Mouse (Mus musculus) liver, adult 2 months (tissue): Measurements from ENCODE around the gene Wipi2. TPM values are rescaled to one million over a fixed set of nuclear protein-coding genes. Genes with fewer than 3 reads are reported as not detected.

ENCODE experiments used
- DNase-seq: peaks from one replicate; pipeline ENCODE4 v3.0.0-alpha.2; 2011; ENCODE audit warnings: low read depth, low spot score; ENCODE audit errors: extremely low read depth
- H3K27ac ChIP-seq: fragments of 200-500 bp; replicated peaks from 2 replicates; pipeline ENCODE4 v1.5.1; 2012; ENCODE audit warnings: low read depth, mild to moderate bottlenecking, control low read depth, inconsistent platforms, low read length; ENCODE audit not compliant: insufficient read depth
- H3K27me3 ChIP-seq: fragments of 200-500 bp; 2 replicates; pipeline ENCODE4 v1.6.1; 2012; ENCODE audit warnings: mild to moderate bottlenecking, moderate library complexity, low read length, inconsistent platforms; ENCODE audit not compliant: control insufficient read depth, insufficient read depth
- H3K36me3 ChIP-seq: fragments of 200-500 bp; 2 replicates; pipeline ENCODE4 v1.6.1; 2012; ENCODE audit warnings: low read length, inconsistent platforms; ENCODE audit not compliant: control insufficient read depth, insufficient read depth
- H3K4me1 ChIP-seq: fragments of 200-500 bp; 2 replicates; pipeline ENCODE4 v1.6.1; 2011; ENCODE audit warnings: low read length; ENCODE audit not compliant: control insufficient read depth, insufficient read depth
- H3K4me3 ChIP-seq: fragments of 200-500 bp; 2 replicates; pipeline ENCODE4 v1.5.1; 2011; ENCODE audit warnings: low read depth, mild to moderate bottlenecking, control low read depth, low read length, moderate library complexity; ENCODE audit not compliant: insufficient read depth
- H3K79me2 ChIP-seq: fragments of 200-500 bp; 2 replicates; pipeline ENCODE4 v1.6.1; 2012; ENCODE audit warnings: inconsistent platforms, mild to moderate bottlenecking, low read length, moderate library complexity; ENCODE audit not compliant: control insufficient read depth, insufficient read depth
- H3K9ac ChIP-seq: fragments of 200-500 bp; 2 replicates; pipeline ENCODE4 v1.6.1; 2012; ENCODE audit warnings: low read depth, mild to moderate bottlenecking, control low read depth, inconsistent platforms, low read length
- CTCF ChIP-seq: fragments of 200-500 bp; IDR thresholded peaks from 2 replicates; pipeline ENCODE4 v1.5.1; 2011; ENCODE audit warnings: low read depth, low read length, control low read depth
- POLR2A ChIP-seq: fragments of 200-500 bp; IDR thresholded peaks from 2 replicates; pipeline ENCODE4 v1.6.1; 2011; ENCODE audit warnings: low read length, control low read depth; ENCODE audit not compliant: insufficient read depth; ENCODE audit errors: extremely low read depth
- WGBS: fragments of 180-500 bp; shearing (Covaris S2); methylation state at CpG from one replicate; pipeline ENCODE4 v1.1.7; 2018; 5-methylcytosine and 5-hydroxymethylcytosine counted together
- polyA plus RNA-seq: library from polyadenylated mRNA; depleted of rRNA; stranded (reverse); fragments of >200 nt; gene quantifications from 2 replicates; pipeline ENCODE4 v1.2.3, GENCODE M21; 2012
- total RNA-seq: library from RNA; depleted of rRNA; stranded (reverse); fragments of >200 nt; gene quantifications from 2 replicates; pipeline ENCODE4 v1.2.3, GENCODE M21; 2014

Wipi2 gene
- total and polyA plus RNA-seq, 2 experiments: 39.2 to 43.9 TPM

DNA sequence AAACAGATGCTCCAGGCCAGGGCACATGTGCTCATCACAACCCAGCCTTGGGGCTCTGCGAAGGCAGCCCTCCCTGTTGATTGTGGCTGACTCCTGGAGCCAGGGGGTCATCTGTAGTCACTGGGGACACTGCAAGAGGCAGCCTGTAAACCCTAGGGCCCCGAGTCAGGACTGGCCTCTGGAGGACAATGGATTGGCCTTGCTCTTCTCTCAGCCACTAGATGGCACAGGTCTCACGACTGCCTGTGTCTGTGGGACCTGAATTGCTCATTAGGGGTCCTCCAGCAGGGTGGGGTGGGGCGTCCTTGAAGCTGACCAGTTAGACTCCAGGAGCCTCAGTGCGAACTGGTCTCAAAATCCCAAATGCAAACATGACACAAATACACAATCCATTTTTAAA, 45.6 kb downstream of the Wipi2 start:
- whole genome bisulfite sequencing: 28% methylated on average over 5 of the region's 5 CpGs
- peaks cover 2% of the 10 kb centered on the region; the same call in 1 of the 2 replicates for H3K4me1 ChIP-seq
- DNase-seq: no peak

DNA sequence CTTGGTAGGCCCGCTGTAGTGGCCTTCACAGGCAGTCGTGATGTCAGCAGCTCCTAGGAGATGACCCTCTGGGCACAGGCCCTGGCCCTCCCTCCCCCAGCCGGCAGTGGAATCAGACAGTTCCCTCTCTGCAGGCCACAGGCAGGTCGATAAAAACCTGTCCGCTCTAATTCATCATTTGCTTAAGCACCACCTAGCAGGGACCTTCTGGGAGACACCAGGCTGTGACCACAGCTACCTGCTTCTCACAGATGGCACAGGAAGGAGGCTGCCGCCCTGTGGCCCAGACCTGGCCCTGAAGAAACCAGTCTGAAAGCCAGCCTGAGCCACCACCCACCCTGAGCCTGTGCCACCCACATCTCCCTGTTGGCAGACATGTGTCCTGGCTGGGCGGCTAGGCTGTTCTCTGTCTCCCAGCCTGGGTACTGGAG, 50.7 kb downstream of the Wipi2 start:
- TF ChIP-seq POLR2A (no peak), CTCF (no peak)
- DNase-seq: peak; percentile 41
- Histone ChIP-seq H3K36me3 (no peaks in the 10 kb centered on the region), H3K4me1 (peaks cover 2% of the 10 kb centered on the region; the same call in 1 of the 2 replicates), H3K79me2 (no peaks in the 10 kb centered on the region), H3K27ac (no peak overlapping the region), H3K27me3 (no peaks in the 10 kb centered on the region), H3K4me3 (no peak overlapping the region), H3K9ac (no peak overlapping the region)
- 26% methylated on average over 7 of the region's 7 CpGs for WGBS

More for the DNA sequence above, 45.6 kb downstream of the Wipi2 start:
- Histone ChIP-seq H3K27ac (no peak overlapping the region), H3K27me3 (no peaks in the 10 kb centered on the region), H3K36me3 (peaks cover 3% of the 10 kb centered on the region; the same call in 1 of the 2 replicates), H3K4me3 (no peak overlapping the region), H3K79me2 (no peaks in the 10 kb centered on the region), H3K9ac (no peak overlapping the region)
- no peak for TF ChIP-seq POLR2A
- TF ChIP-seq CTCF: peak; percentile 49; the same call in 1 of the 2 replicates

DNA sequence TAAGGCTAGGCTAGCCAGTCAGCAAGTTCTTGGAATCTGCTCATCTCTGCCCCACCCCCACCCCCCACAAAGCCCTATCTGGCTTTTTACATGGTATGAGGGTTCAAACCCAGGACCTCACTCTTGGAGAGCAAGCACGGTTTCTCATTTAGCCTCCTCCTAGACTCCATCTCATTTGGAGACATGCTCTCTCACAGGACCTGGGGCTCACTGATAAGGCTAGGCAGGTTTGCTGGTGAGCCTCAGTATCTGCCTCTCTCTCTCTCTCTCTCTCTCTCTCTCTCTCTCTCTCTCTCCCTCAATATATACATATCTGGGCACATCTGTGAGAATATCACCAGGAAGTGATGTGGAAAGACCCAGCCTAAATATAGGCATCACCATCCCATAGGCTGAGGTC, 51.6 kb downstream of the Wipi2 start:
- Histone ChIP-seq H3K4me3 (no peak overlapping the region), H3K27ac (no peak overlapping the region), H3K27me3 (no peaks in the 10 kb centered on the region), H3K9ac (no peak overlapping the region), H3K4me1 (peaks cover 2% of the 10 kb centered on the region; the same call in 1 of the 2 replicates), H3K36me3 (no peaks in the 10 kb centered on the region), H3K79me2 (no peaks in the 10 kb centered on the region)
- DNase-seq: no peak
- no peak for TF ChIP-seq POLR2A
- no peak for TF ChIP-seq CTCF
- 93% methylated on average over 1 of the region's 1 CpGs for WGBS

DNA sequence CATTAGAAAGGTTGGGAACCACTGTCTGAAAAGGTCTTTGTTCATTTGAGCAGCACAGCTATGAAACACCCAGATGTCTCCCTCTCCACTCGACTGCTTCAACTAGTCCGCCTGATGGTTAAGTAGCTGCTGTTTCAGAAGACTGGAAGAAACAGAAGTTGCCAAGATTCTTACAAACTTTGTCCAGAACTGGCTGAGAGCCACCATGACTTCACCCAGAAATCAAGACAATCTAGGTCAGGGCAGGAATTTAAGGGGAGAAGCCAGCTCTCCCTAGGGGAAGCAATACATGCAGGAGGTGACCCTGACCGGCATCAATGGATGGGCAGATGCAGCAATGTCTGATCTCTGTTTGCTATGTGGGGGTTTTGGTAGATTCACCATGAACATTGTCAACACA, 54.4 kb downstream of the Wipi2 start:
- Histone ChIP-seq H3K4me3 (no peak overlapping the region), H3K79me2 (no peaks in the 10 kb centered on the region), H3K27ac (no peak overlapping the region), H3K36me3 (no peaks in the 10 kb centered on the region), H3K4me1 (peaks cover 2% of the 10 kb centered on the region; the same call in 1 of the 2 replicates), H3K9ac (no peak overlapping the region), H3K27me3 (no peaks in the 10 kb centered on the region)
- WGBS: 88% methylated on average over 3 of the region's 3 CpGs
- no peak for DNase-seq
- TF ChIP-seq CTCF (no peak), POLR2A (no peak)

DNA sequence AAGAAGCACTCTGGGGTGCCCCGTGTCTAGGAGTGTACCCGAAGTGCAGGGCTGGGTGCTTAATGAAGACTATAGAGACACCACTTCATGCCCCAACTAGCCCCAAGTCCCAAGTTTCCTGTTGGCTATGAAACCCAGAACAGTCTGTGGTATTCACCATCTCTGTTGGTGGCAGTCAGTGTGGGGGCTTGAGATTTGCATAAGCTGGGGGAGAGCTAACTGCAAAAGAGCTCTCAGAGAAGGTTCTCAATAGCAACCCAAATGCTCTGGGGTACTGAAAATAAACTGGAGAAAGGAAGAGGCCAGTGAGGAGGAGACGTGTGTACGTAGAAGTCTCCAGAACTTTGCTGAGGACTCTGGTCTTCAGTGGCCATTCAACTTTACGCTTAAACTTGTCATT, 55.0 kb downstream of the Wipi2 start:
- no peak for DNase-seq
- 93% methylated on average over 5 of the region's 5 CpGs for WGBS
- TF ChIP-seq CTCF (no peak), POLR2A (no peak)
- Histone ChIP-seq H3K27me3 (no peaks in the 10 kb centered on the region), H3K27ac (no peak overlapping the region), H3K4me1 (peaks cover 2% of the 10 kb centered on the region; the same call in 1 of the 2 replicates), H3K36me3 (no peaks in the 10 kb centered on the region), H3K9ac (no peak overlapping the region), H3K79me2 (no peaks in the 10 kb centered on the region), H3K4me3 (no peak overlapping the region)

DNA sequence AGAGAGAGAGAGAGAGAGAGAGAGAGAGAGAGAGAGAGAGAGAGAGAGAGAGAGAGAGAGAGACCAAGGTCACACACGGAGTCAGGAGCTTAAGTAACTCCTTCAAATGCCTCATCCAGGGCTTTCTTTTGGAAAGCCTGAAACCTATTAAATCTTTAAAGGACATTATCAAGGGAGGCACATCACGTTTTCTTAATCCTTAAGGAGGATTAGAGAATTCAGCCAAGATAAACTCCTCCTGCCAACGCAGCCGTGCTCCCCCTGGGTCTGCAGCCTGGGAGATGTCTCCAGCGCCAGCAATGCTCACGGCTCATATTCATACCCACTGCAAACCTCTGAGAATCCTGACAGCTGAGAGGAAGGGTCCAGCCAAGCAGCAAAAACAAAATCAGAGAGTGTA, 61.4 kb downstream of the Wipi2 start:
- no peak overlapping the region for H3K4me3 ChIP-seq
- H3K36me3 ChIP-seq: no peaks in the 10 kb centered on the region
- 50% methylated on average over 6 of the region's 6 CpGs for WGBS
- no peak for DNase-seq
- no peak overlapping the region for H3K9ac ChIP-seq
- H3K4me1 ChIP-seq: no peaks in the 10 kb centered on the region
- TF ChIP-seq CTCF (no peak), POLR2A (no peak)
- no peaks in the 10 kb centered on the region for H3K27me3 ChIP-seq
- no peaks in the 10 kb centered on the region for H3K79me2 ChIP-seq
- no peak overlapping the region for H3K27ac ChIP-seq
